Mouse (Mus musculus): Measurements from ENCODE around the gene Syngr3. TPM values are rescaled to one million over a fixed set of nuclear protein-coding genes. Genes with fewer than 3 reads are reported as not detected.

Gene Syngr3
- total RNA-seq (2023): not detected

DNA sequence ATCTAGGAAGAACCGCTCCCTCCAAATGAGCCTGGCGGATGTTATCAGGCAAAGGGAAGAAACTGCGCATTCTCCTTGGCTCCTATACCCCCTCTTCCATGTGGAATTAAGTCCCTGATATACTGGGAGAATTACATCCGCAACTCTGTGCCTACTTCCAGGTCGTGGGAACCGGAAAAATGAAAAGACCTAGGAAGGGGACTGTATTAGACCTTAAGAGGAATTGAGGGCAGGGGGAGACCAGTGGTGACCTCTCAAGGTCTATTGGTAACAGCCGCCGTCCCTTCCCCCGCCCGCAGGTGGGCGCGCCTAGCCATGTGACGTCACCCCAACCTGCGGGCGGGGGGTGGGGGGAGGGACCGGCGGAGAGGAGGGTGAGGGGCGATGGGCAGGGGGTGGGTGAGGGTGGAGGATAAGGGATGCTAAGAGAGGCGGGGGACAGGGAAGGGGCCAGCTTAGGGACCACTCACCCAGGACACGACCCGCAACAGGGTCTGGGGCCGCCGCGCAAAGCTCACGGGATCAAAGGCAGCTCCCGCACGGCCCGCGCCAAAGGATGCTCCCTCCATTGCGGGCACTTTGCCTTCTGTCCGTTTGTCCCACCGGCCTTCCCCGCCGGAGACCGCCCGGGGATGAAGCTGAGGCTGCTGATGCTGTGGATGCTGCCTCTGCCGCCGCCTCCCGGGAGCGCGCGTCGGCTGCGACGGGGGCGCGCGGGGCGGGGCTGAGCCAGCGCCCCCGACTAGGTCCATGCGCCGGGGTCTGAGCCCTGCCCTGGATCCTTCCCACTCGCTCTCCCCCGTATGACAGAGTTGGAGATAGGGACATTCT lies at the start of gene Syngr3:
Gene Syngr3 (minus strand): TSS at position 705 of the 831 bp plus-strand sequence.

DNA sequence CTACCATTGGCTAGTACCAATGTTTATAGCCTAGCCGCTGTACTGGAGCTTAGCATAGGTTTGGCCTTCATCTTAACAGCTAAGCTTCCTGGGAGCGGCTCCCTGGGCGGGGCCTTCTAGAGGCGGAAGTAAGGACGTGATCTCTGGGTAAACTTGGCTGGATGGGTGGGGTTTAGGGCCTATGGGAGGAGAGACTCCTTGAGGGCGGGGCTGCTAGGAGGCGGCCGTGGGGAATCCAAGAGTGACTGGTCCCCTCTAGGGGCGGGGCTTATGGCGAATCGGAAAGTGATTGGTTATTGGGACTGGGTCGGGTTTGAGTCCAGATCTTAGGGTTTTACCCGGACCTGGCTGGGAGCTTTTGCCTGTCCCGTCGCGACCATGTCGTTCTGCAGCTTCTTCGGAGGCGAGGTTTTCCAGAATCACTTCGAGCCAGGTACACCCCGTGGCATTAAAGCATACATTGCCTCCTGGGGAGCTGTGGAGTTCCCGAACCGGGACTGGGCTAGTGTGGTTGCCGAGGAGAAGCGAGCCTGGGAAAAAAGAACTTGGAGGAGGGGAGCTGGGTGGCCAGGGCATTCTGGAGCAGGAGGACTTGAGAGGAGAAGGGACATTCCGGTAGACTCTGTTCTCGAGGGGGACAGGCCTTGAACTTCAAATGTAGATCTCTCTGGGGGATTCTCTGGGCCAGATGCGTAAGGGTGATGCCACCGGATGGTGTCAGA lies 46.7 kb upstream of the Syngr3 start, which contains the start of gene Msrb1:
Gene Msrb1 (plus strand): TSS at position 313 of the 722 bp plus-strand sequence.

DNA sequence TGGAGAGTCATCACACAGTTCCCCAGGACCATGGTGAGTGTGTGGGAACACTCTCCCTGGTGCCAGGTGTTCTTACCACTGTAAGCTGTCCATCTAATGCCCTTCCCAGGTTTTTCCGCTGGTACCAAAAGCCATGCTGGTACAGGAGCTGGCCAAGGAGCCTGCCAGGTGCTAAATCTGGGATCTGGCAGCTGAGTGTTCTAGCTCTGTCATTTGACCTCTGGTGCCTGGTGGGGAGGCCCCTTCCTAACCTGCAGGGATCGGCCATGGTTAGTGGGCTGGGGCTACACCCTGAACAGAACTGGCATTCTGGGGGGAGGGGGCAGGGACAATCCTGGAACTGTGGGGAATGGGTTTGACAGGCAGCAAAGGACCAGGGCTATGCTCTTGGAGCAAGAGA lies 37.9 kb upstream of the Syngr3 start, which contains the start of gene Rpl3l:
Gene Rpl3l (plus strand): TSS at position 203 of the 400 bp plus-strand sequence.

DNA sequence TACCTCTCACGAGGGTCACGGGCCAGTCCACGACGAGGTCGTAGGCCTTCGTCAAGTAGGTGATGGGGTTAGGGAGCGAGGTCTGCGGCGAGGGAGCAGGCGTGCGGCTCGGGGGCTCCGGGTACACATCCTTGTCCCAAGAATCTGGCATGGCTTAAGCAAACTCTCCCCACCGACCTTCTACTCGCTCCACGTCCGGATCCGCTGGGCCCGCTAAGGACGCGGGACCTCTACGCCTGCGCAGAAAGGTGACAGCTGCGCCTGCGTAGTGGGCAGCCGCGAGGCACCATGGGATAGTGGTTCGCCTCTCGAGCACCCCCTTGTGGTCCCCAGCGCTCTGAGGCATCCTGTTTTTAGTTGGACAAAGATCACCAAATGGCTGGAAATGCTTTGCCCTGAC lies 34.4 kb upstream of the Syngr3 start, which contains the start of gene Ndufb10:
Gene Ndufb10 (minus strand): TSS at position 295 of the 400 bp plus-strand sequence.

DNA sequence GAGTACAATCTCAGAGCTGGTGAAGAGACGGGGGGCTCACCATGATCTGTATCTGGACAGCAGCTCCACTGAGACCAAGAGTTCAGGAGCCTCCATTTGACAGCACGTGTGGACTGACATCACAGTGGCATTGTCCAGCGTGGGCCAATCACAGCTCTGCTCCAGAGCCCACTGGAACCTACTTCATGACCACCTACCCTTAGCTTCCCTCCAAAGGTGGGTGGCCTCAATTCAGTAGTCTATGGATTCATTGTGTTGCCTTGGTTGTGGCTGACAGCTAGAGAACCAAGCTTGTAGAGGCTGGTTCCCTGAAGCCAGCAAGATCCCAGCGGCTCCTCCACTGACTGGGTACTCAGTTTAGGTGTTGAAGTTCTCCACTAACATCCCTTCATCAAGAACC lies 28.2 kb upstream of the Syngr3 start, which contains the start of the genes Rnf151 and Rps2:
Gene Rnf151 (minus strand): TSS at position 121 of the 400 bp plus-strand sequence.
Gene Rps2 (plus strand): TSS at position 174 of the 400 bp plus-strand sequence.

DNA sequence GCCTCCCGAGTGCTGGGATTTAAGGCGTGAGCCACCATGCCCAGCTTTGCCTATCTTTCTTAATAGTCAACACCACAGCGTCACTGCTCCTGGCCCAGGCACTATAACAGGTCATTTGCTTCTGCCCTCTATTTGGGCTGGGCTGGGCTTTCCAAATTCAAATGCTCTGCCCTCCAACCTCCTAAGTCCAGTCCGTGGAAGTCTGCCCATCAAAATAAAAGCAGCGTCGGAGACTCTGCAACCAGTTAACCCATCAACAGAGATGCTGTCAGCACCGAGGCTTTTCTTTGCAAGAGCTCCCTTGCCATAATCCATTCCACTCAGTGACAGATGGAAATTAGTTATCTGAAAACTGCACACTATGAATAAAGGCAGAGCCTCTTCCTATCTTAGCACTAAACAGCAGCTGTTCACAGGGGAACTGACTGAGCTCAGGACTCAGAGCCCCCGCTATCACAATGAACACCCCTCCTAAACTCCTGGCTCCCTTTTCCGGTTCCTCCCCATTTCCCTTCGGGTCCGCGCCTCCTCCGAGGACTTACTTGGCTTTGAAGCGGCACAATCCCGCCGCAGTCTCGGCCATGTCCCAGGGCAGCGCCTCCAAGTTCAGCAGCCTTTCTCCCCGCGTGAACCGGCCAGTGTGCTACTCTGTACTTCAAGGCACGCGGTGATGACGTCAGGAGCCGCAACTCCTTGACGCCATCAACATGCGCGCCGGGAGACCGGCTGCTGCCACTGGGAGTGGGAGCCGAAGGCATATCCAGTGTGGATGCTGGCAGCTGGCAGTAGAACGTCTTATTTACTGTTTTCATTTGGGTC lies 17.4 kb upstream of the Syngr3 start, which contains the start of gene Tbl3:
Gene Tbl3 (minus strand): TSS at position 679 of the 819 bp plus-strand sequence.

DNA sequence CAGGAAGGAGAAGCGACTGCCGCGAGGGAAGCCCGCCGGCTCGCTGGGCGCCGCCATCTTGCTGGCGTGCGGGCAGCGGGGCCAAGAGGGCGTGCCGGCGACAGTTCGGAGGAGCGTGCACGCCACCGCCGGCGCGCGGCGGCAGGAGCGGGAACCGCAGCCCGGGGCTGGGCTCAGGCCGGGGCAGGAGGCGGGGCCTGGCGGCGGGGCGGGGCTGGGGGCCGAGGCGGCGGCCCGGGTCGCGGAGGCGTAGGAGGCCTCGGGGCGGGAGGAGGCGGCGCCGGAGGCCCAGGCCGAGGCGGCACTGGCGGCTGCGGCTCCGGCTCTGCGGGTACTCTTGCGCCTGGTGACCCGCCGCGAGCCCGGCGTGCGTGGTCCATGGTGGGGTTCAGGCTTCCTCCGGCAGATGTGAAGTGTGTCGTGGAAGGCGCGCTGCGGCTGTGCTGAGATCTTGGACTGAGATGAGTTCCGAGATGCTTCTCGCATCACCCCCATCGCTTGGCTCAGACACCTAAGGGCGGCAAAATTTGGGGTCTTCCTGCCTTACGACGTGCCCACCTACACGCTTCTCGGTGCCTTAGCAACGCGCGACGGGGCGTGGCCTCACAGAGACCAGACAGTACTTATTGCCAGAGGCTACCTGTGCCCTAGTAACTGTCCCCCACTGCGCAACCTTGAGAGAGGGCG lies 6.4 kb upstream of the Syngr3 start, which contains the start of the genes Gfer and Noxo1:
Gene Gfer (minus strand): TSS at position 146 of the 687 bp plus-strand sequence.
Gene Noxo1 (plus strand): TSS at position 224 of the 687 bp plus-strand sequence.

DNA sequence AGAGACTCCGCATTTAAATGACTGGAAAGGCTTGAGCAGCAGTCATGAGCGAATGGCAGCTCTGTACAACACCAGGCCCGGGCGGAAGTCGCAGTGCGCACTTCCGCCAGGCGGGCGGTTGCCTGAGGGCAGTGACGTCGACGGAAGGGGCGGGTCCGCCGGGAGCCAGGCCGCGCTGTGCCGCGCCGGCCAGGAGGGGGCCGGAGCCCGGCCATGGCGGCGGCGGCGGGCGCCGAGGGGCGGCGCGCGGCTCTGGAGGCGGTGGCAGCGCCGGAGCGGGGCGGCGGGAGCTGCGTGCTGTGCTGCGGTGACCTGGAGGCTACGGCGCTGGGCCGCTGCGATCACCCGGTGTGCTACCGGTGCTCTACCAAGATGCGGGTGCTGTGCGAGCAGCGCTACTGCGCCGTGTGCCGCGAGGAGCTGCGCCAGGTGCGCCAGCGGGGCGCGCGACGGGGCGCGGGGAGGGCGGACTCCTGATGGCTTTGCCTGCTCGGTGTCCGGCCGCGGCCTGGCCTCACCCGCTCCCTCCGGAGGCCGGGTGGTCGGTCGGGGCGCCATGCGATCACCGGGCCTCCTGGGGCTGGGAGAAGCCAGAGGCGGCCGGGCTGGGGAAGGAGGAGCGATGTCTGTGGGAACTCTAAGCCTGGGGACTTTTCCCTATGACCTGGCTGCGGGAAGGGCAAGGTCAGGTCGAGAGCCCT lies 20.1 kb downstream of the Syngr3 start, which contains the start of gene Zfp598:
Gene Zfp598 (plus strand): TSS at position 143 of the 701 bp plus-strand sequence.

DNA sequence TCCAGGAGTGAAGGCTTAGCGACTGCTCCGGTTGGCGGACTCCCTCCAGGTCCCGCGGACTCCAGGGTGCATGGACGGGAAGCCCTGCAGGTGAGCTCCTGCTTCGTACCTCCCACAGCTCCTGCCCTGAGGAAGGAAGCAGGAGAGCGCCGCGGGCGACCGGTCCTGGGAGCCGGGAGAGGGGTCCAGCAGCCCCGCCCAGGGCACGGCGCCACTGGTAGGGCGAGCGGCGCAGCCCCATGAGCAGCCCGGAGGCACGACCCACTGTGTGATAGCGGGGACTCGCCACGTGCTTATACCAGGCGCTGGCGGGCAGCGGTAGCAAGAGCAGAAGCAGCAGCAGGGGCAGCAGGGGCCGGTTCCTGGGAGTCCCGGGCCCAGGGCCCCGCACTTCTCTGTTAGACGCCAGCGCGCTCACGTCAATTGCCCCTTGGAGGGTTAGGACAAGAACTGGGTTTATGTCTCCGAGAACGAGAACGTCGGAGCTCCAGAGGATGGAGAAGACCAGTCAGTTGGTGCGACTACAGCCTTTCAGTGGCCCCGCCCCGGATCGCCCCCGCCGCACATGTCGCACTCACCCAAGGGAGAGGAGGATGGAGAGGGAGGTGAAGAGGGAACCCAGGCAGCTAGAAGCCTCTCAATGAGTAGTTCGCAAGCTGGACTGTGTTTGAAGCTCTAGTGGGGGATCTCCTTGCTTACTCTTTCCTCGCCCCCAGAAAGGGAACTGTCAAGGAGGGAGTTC lies 31.6 kb downstream of the Syngr3 start, which contains the start of gene Npw:
Gene Npw (minus strand): TSS at position 441 of the 742 bp plus-strand sequence.

DNA sequence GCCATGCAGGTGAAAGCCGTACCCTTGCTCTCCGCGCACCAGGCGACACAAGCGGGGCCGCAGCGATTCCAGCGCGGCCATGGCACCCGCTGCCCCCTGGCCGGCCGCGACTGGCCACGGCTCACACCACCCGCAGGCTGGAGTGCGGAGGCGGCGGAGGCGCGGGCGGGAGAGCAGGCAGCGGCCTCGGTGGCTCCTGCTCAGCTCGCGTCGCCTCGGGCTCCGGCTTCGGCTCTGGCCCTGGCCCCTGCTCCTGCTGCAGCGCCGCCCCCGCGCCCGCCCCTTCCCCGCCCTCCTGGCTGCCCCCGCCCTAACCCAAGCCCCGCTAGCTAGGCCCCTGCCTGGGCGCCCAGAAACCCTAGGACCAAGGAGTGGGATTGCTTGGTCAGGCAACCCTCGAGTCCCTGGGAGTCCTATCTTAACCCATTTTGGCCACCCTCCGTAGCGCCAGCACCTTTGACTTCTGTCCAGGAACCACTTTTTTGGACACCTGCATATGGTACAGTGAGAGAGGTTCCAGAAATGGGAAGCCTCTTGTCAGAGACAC lies 39.6 kb downstream of the Syngr3 start, which contains the start of gene Slc9a3r2:
Gene Slc9a3r2 (minus strand): TSS at position 258 of the 547 bp plus-strand sequence.

Other genes starting within 250 kb of the Syngr3 start
- gene Dnase1l2, start 246.8 kb downstream of the Syngr3 start, total RNA-seq (2023): 5.4 TPM
- 80.5 TPM for gene E4f1, start 219.6 kb downstream of the Syngr3 start, total RNA-seq (2023)
- 13.1 TPM for gene Pgp, start 219.6 kb downstream of the Syngr3 start, total RNA-seq (2023)
- 0.89 TPM for gene Bricd5, start 216.1 kb downstream of the Syngr3 start, total RNA-seq (2023)
- 23.8 TPM for gene Mlst8, start 210.9 kb downstream of the Syngr3 start, total RNA-seq (2023)
- gene Caskin1, start 201.4 kb downstream of the Syngr3 start, total RNA-seq (2023): not detected
- 179 TPM for gene Traf7, start 162.0 kb downstream of the Syngr3 start, total RNA-seq (2023)
- 1.5 TPM for gene Rab26, start 155.7 kb downstream of the Syngr3 start, total RNA-seq (2023)
- gene Pkd1, start 140.1 kb downstream of the Syngr3 start, total RNA-seq (2023): 107 TPM
- 62.2 TPM for gene Tsc2, start 57.3 kb downstream of the Syngr3 start, total RNA-seq (2023)
- gene Nthl1, start 57.3 kb downstream of the Syngr3 start, total RNA-seq (2023): 4.5 TPM
- 0.74 TPM for gene Slc9a3r2, start 39.6 kb downstream of the Syngr3 start, total RNA-seq (2023)
- gene Npw, start 31.5 kb downstream of the Syngr3 start, total RNA-seq (2023): not detected
- 65.9 TPM for gene Zfp598, start 20.3 kb downstream of the Syngr3 start, total RNA-seq (2023)
- gene Gfer, start 6.2 kb upstream of the Syngr3 start, total RNA-seq (2023): 19.5 TPM
- gene Noxo1, start 6.3 kb upstream of the Syngr3 start, total RNA-seq (2023): 3.9 TPM
- 24.9 TPM for gene Tbl3, start 17.7 kb upstream of the Syngr3 start, total RNA-seq (2023)
- gene Rnf151, start 28.1 kb upstream of the Syngr3 start, total RNA-seq (2023): not detected
- 1,499 TPM for gene Rps2, start 28.2 kb upstream of the Syngr3 start, total RNA-seq (2023)
- 70.6 TPM for gene Ndufb10, start 34.5 kb upstream of the Syngr3 start, total RNA-seq (2023)
- gene Rpl3l, start 37.9 kb upstream of the Syngr3 start, total RNA-seq (2023): not detected
- gene Msrb1, start 46.7 kb upstream of the Syngr3 start, total RNA-seq (2023): 37.8 TPM
- gene Hs3st6, start 63.0 kb upstream of the Syngr3 start, total RNA-seq (2023): not detected
- gene Meiob, start 114.3 kb upstream of the Syngr3 start, total RNA-seq (2023): not detected
- 33.2 TPM for gene Hagh, start 150.2 kb upstream of the Syngr3 start, total RNA-seq (2023)
- 2.7 TPM for gene Fahd1, start 160.4 kb upstream of the Syngr3 start, total RNA-seq (2023)
- gene Igfals, start 176.0 kb upstream of the Syngr3 start, total RNA-seq (2023): not detected
- gene Nubp2, start 196.4 kb upstream of the Syngr3 start, total RNA-seq (2023): 52.8 TPM
- 31.2 TPM for gene Spsb3, start 196.7 kb upstream of the Syngr3 start, total RNA-seq (2023)
- gene Eme2, start 205.1 kb upstream of the Syngr3 start, total RNA-seq (2023): 59.7 TPM
- gene Mrps34, start 205.2 kb upstream of the Syngr3 start, total RNA-seq (2023): 45.5 TPM
- 26.5 TPM for gene Nme3, start 206.5 kb upstream of the Syngr3 start, total RNA-seq (2023)
- 237 TPM for gene Mapk8ip3, start 247.0 kb upstream of the Syngr3 start, total RNA-seq (2023)

Data from CD4-positive naive resting alpha-beta T cell, adult 57 days (primary cell).